Mouse (Mus musculus) adrenal gland, postnatal 4 days (tissue): ENCODE data around the gene Rassf3. TPM values are rescaled to one million over a fixed set of nuclear protein-coding genes. Genes with fewer than 3 reads are reported as not detected.

Source experiments
- DNase-seq, 2 experiments: peaks; one replicate each; pipeline ENCODE4 v3.0.0; 2021 to 2022; ENCODE audit warnings: low spot score in 2 of 2, mixed read lengths in 2 of 2
- long read RNA-seq, 2 experiments: library from polyadenylated mRNA; stranded (forward); transcript quantifications; one replicate each; pipeline ENCODE4 v2.0.0; 2021
- total RNA-seq, 2 experiments: library from RNA; stranded (reverse); gene quantifications; 2 replicates each; pipeline ENCODE4 v1.2.3; 2021

The Rassf3 gene
- 10 to 100 TPM; 37.6 to 44.5 TPM for total RNA-seq
- long read RNA-seq, experiment 1, transcript Rassf3-201 (5 exons, 3,522 nt): major isoform, 38 of 54 reads
- long read RNA-seq, experiment 1, partial matches to known transcripts: 0 of 54 reads
- long read RNA-seq, experiment 1, other reads (novel, unspliced or antisense): 16 of 54 reads
- long read RNA-seq, experiment 2, transcript Rassf3-201 (5 exons, 3,522 nt): major isoform, 64 of 74 reads
- long read RNA-seq, experiment 2, partial matches to known transcripts: 0 of 74 reads
- long read RNA-seq, experiment 2, other reads (novel, unspliced or antisense): 10 of 74 reads

DNA sequence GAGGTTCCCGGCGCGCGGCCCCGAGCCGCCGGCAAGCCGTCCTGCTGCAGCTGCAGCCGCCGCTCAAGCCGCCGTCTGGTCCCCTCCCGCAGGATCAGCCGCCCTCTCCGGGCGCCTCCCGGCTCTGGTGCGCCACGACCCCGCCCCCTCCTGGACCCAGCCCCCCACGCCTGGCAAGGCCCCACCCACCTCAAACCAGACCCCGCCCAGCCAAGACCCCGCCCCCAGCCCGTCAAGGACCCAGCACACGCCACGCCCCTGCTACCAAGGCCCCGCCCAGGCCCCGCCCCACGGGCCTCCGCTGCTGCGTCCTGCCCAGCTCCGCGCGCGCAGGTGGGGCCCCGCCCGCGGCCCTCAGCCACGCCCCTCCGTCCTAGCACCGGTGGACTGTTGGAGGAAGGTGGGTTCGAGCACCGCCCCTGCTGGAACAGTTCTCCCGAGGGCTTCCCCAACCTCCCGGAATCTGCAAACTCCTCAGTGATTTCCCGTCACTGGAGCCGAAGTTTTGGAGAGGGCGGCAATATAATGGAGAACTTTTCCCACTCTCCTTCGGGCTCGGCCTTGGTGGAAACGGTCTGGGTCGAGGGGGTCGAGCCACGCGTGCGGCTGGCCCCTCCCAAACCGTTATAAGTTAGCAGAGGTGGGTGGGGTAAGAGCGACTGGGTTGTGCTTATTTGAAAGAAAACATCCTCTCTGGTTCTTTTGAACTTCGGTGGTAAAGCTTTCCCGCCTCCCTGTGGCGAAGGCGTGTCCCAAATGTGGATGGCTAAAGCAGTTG, at the start of gene Rassf3:
TSS of gene Rassf3 (minus strand) at position 158 of the 778 bp plus-strand sequence.
- DNase-seq: peak; percentile 92 to 97

DNA sequence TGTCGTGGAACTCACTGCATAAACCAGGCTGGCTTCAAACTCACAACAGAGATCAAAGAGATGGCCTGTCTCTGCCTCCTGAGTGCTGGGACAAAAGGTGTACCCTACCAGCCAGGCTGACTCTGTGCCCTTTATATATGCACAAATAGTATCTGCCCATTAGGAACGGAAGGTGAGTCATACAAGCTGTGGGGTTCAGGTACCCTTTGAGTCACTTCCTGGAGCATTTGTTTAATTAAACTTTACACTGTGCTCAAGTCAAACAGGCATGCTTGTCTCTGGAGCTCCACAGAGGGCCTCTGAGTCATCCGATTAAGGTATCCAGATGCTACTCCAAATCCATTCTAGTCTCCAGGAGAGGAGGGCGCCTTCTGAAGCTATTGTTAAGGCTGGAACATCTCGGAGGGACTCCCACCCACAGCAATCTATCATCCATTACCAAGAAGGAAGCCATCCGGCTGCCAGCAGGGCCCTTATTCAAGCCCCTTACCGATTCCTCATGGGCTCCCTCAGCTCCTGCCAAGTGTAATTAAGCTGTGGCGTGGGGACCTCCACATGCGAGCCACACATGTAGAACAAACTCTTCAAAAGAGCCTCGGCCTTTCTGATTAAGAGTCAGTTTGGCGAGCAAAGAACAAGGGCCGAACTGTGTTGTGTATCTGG, 44.9 kb upstream of the Rassf3 start:
- no peak for DNase-seq

GRCm38 (mm10) chr10:121519710-121520109, 43.6 kb upstream of the Rassf3 start:
- no peak for DNase-seq

- peak; percentile 61 to 66 for DNase-seq
These were observed 40.0 kb upstream of the Rassf3 start for GRCm38 (mm10) chr10:121516008-121516600.

DNA sequence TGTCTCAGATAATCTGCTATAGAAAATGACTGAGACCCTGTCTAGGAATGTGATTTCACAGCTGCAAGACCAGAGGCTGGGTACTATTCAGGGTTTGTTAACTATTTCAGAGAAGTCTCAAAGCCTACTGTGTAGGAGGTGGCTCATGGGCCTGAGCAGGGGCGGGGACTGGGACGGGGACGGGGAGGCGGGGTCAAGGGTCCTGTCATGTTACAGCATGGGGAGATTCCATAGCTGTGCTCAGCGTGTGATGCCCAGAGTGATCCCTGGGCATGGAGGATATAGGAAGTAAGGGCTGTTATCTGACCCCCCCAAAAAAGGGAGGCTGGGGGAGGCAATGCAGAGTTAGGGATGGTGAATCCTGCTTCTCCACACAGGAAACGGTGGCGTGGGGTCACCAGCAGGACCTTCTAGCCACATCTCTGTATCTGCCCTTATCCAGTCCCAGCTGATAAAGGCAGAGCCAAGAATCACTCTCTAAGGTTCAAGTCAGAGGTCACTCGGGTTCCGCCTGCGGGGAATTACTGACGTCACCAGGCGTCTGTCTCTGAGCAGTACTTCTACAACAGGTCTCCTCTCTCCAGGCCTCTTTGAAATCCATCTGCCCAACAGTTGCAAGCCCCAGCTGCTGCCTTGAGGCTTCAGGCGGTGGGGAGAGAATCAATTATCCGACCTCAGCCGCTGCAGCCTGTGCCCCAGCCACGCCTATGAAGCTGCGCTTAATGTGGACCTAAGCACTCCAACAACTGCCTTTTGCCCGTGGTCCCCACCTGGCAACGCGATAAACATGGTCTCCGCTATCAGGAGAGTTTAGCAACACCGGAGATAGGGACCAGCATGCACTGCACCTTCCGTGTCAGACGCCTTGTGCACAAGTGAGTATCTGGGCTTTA, 33.9 kb upstream of the Rassf3 start:
- no peak for DNase-seq

DNA sequence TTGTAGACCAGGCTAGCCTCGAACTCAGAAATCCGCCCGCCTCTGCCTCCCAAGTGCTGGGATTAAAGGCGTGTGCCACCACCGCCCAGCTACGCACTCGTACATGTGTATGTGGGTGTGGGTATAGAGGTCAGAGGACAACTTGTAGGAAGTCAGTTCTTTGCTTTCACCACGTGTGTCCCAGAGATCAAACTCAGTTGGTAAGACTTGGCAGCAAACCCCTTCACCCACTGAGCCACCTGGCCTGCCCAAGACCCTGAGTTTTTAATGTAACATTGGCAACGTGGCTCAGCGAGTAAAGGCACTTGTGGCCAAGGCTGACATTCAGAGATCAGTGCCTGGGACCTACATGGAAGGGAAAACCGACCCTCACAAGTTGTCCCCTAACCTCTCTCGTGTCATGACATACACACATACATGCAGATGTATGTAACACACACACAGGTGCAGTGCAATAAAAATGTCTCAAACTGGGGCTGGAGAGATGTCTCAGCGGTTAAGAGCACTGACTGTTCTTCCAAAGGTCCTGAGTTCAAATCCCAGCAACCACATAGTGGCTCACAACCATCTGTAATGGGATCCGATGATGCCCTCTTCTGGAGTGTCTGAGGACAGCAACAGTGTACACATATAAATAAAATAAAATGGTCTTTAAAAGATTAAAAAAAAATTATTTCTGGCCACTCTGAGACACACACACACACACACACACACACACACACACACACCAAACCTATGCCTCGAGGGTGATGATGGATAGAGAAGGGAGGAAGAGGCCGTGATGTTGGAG, 31.8 kb upstream of the Rassf3 start:
- DNase-seq: no peak

- no peak for DNase-seq
These were observed 30.8 kb upstream of the Rassf3 start for GRCm38 (mm10) chr10:121506731-121507583.

DNA sequence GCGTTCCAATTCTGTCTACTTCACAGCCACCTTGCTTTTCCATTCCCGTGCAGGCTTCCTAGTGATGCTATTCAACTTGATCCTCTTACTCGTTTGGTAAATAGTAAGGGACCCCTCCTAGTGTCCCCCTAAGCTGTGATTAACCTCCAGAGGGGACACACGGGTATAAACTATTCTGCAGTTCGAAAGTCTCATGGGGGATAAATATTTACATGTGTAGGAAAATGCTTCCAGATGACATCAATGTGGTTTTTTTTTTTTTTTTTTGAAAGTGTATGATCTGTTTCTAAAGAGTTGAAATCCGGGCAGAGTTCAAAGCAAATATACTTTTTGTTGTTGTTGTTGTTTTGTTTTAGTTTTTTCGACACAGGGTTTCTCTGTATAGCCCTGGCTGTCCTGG, 29.8 kb upstream of the Rassf3 start:
- DNase-seq: no peak

GRCm38 (mm10) chr10:121504973-121505911, 29.1 kb upstream of the Rassf3 start:
- peak in 1 of 2 experiments; percentile 54 for DNase-seq

DNA sequence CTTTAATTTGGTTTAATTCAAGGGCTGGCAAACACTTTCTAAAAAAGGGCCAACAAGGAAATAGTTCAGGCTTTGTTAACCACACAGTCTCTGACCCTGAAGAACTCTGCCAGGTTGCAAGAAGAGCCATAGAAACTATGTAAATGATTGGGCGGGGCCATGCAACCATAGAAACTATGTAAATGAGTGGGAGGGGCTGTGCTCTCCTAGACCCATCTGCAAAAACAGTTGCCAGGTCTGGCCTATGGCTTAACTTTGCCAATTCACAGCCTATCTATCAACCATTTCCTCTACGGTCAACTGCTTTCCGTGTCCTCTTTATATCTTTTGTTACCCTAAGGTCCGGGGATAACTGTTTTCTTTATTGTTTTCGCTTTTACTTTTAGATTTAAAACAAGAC, 25.0 kb upstream of the Rassf3 start:
- no peak for DNase-seq

DNA sequence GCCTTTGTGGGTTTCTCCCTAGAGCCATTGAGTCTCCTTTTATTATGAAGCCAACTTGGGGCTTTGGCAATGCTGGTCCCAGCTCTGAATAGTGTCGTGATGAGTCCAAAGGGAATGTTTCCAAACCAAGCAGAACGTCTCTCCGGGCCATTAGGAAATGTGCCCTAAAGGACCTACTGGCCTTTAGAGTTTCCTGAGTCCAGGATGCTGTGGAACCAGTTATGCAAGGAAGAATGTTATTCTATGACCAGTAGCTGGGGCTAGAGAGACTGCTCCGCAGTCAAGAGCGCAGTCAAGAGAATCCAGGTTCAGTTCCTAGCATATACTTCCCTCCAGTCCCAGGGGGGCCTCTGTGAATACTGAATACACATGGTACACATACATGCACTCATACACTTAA, 23.9 kb upstream of the Rassf3 start:
- DNase-seq: no peak

DNA sequence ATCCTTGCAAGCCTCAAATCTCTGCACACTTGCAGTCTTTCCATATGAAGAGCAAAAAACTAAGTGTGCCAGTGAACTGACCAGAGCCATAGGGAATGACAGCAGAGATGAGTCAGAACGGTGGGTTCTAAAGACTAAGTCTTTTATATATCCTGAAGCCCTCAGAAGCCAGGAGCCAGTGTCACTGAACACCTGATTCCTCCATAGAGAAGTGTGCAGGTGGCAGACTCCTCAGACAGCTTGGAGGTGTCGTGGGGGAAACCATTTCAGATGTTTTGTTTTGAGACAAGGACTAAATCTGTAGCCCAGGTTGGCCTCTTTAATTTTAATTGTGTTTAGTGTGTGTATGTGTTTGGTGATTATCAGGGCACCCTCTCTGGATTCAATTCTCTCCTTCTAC, 22.9 kb upstream of the Rassf3 start:
- no peak for DNase-seq

GRCm38 (mm10) chr10:121498481-121498904, 22.3 kb upstream of the Rassf3 start:
- no peak for DNase-seq

GRCm38 (mm10) chr10:121497968-121498367, 21.8 kb upstream of the Rassf3 start:
- no peak for DNase-seq

DNA sequence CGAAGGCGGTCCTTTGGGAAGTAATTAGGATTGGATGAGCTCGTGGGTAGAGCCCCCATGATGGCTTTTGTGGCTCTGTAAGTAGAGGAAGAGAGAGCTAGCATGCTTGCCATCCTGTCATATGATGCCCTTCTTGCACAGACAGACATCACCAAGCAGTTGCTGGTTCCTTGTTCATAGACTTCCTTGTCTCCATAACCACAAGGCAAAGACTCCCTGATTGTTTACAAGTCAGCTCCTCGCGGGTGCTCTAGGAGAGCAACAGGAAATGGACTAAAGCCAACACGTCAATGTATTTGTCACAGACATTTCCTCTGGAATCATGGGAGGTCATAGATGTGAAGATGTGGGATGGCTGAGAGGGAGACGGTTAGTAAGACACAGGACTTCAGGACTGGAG, 20.5 kb upstream of the Rassf3 start:
- DNase-seq: no peak

GRCm38 (mm10) chr10:121494163-121494425, 17.9 kb upstream of the Rassf3 start:
- no peak for DNase-seq

- DNase-seq: no peak
These were observed 17.4 kb upstream of the Rassf3 start for GRCm38 (mm10) chr10:121493374-121494162.
